25 mouse cellular contexts compared by ENCODE assay signal in the genomic region with DNA sequence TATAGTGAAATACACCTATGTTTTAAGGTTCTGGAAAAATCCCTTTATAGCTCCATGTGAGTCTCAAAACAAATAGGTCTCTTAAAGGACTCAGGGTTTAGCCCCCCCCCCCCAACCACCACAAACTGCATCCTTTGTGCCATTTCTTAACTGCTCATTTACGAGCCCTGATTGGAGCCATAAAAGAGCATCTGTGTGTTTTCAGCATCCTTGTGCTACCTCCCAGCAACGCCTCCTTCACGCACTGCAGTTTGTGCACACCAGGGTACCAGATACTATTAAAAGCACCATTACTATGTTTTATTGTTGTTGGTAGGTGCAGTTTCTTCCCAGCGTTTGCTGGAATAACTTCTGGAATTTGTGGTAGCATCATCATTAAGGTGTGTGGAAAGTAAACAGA. TPM values are rescaled to one million over a fixed set of nuclear protein-coding genes. Genes with fewer than 3 reads are reported as not detected.
DNase-seq lines count a peak whose midpoint lies in the region; ATAC-seq lines count a peak whose summit lies in the region.
"Had no signal": no experiment of that assay in that cellular context is flagged by ENCODE, and none has a peak within 500 bp of the region (broad histone marks: within the 10 kb centered on the region; RNA-seq: fewer than 3 reads in every experiment).

No protein-coding gene starts in this region.

- peak; percentile 42 for DNase-seq in hindlimb bud, embryonic 11.5 days (ENCODE audit: extremely low spot score, low read depth, low spot score)
- no peak for DNase-seq in left cerebral cortex, adult 18-20 months (ENCODE audit: low spot score in 2 of 2)
- DNase-seq in Muller cell, postnatal 12 days (ENCODE audit: inconsistent ontology term), result no peak
- DNase-seq: adrenal gland, adult 2 months; adrenal gland, postnatal 14 days; cerebellum, adult 11 months; cerebellum, adult 2 months; cerebellum, adult 9-11 months; cerebellum, postnatal 25 days; gastrocnemius, postnatal 10 days; gastrocnemius, postnatal 36 days; heart, adult 2 months had no signal

- no peak overlapping the region for H3K4me2 ChIP-seq in hindbrain, embryonic 13.5 days
- no peak overlapping the region for H3K4me2 ChIP-seq in hindbrain, embryonic 16.5 days (ENCODE audit: low read length)
- no peak overlapping the region for H3K4me2 ChIP-seq in limb, embryonic 12.5 days
- peak overlapping the region; percentile 6; the same call in 1 of the 2 replicates for H3K4me2 ChIP-seq in neural tube, embryonic 15.5 days
- H3K4me2 ChIP-seq in heart, embryonic 11.5 days, result no peak overlapping the region
- H3K4me2 ChIP-seq: embryonic facial prominence, embryonic 13.5 days; forebrain, embryonic 12.5 days; forebrain, embryonic 15.5 days; hindbrain, embryonic 12.5 days had no signal

- no peak overlapping the region for H3K4me3 ChIP-seq in hindbrain, embryonic 13.5 days
- H3K4me3 ChIP-seq in hindbrain, embryonic 16.5 days (ENCODE audit: low read length), result no peak overlapping the region
- H3K4me3 ChIP-seq in limb, embryonic 12.5 days (replicated peaks), result no peak overlapping the region
- no peak overlapping the region for H3K4me3 ChIP-seq in neural tube, embryonic 15.5 days (replicated peaks)
- H3K4me3 ChIP-seq in heart, embryonic 11.5 days (ENCODE audit: low read depth, low read length), result no peak overlapping the region
- H3K4me3 ChIP-seq: embryonic facial prominence, embryonic 13.5 days; erythroblast, embryonic 14.5 days; forebrain, embryonic 12.5 days; forebrain, embryonic 15.5 days; heart, adult 2 months; heart, embryonic 10.5 days; hindbrain, embryonic 12.5 days had no signal

- no peak overlapping the region for H3K9ac ChIP-seq in hindbrain, embryonic 13.5 days
- no peak overlapping the region for H3K9ac ChIP-seq in hindbrain, embryonic 16.5 days (ENCODE audit: low read depth, low read length)
- no peak overlapping the region for H3K9ac ChIP-seq in limb, embryonic 12.5 days (replicated peaks)
- no peak overlapping the region for H3K9ac ChIP-seq in neural tube, embryonic 15.5 days (replicated peaks)
- no peak overlapping the region for H3K9ac ChIP-seq in heart, embryonic 11.5 days (ENCODE audit: low read depth, low read length)
- H3K9ac ChIP-seq: embryonic facial prominence, embryonic 13.5 days; forebrain, embryonic 12.5 days; forebrain, embryonic 15.5 days; hindbrain, embryonic 12.5 days had no signal

- ATAC-seq in hindbrain, embryonic 13.5 days (ENCODE audit: low FRiP score), result 0 out of 2 replicates have a peak, but pooled peaks have one; percentile 27
- ATAC-seq in hindbrain, embryonic 16.5 days, result no peak
- no peak for ATAC-seq in limb, embryonic 12.5 days (ENCODE audit: insufficient number of reproducible peaks, insufficient read depth, low FRiP score, low TSS enrichment, low read depth)
- ATAC-seq in neural tube, embryonic 15.5 days (ENCODE audit: low FRiP score), result peak; percentile 38; the same call in 1 of the 2 replicates
- ATAC-seq in heart, embryonic 11.5 days (replicated peaks; ENCODE audit: insufficient number of reproducible peaks, low FRiP score, low TSS enrichment), result no peak
- ATAC-seq: forebrain, embryonic 15.5 days; hindbrain, postnatal 0 days; Patski had no signal

- 0 out of 2 replicates have a peak, but pooled peaks cover 7% of the 10 kb centered on the region for H3K9me3 ChIP-seq in hindbrain, embryonic 13.5 days
- H3K9me3 ChIP-seq in hindbrain, embryonic 16.5 days (ENCODE audit: control insufficient read depth, low read length), result peaks cover 5% of the 10 kb centered on the region
- H3K9me3 ChIP-seq in limb, embryonic 12.5 days, result peaks cover 9% of the 10 kb centered on the region; the same call in 1 of the 2 replicates
- H3K9me3 ChIP-seq in neural tube, embryonic 15.5 days (replicated peaks), result peaks cover 7% of the 10 kb centered on the region
- peaks cover 4% of the 10 kb centered on the region; the same call in 1 of the 2 replicates for H3K9me3 ChIP-seq in heart, embryonic 11.5 days (replicated peaks; ENCODE audit: control insufficient read depth, low read length)
- H3K9me3 ChIP-seq: heart, embryonic 10.5 days had no signal

- 58% methylated on average over 4 of the region's 4 CpGs for WGBS in hindbrain, embryonic 13.5 days
- WGBS in hindbrain, embryonic 16.5 days, result 54% methylated on average over 4 of the region's 4 CpGs
- WGBS in limb, embryonic 12.5 days, result 13% methylated on average over 4 of the region's 4 CpGs
- 9% methylated on average over 4 of the region's 4 CpGs for WGBS in neural tube, embryonic 15.5 days
- WGBS in heart, embryonic 11.5 days (ENCODE audit: insufficient replicate concordance), result 78% methylated on average over 4 of the region's 4 CpGs

- no peak overlapping the region for H3K27ac ChIP-seq in hindbrain, embryonic 13.5 days
- H3K27ac ChIP-seq in hindbrain, embryonic 16.5 days (ENCODE audit: low read depth, low read length), result no peak overlapping the region
- peak overlapping the region; percentile 77 for H3K27ac ChIP-seq in limb, embryonic 12.5 days
- peak overlapping the region; percentile 52; the same call in 1 of the 2 replicates for H3K27ac ChIP-seq in neural tube, embryonic 15.5 days (replicated peaks)
- H3K27ac ChIP-seq in heart, embryonic 11.5 days (ENCODE audit: low read depth, low read length), result no peak overlapping the region
- H3K27ac ChIP-seq: forebrain, embryonic 12.5 days; forebrain, embryonic 15.5 days; heart, adult 2 months; heart, embryonic 10.5 days; hindbrain, embryonic 12.5 days; hindbrain, postnatal 0 days had no signal

- H3K4me1 ChIP-seq in hindbrain, embryonic 13.5 days (replicated peaks), result peaks cover 46% of the 10 kb centered on the region
- H3K4me1 ChIP-seq in hindbrain, embryonic 16.5 days (ENCODE audit: control insufficient read depth, insufficient read depth, low read depth, low read length), result peaks cover 5% of the 10 kb centered on the region
- peaks cover 81% of the 10 kb centered on the region for H3K4me1 ChIP-seq in limb, embryonic 12.5 days (replicated peaks)
- peaks cover 53% of the 10 kb centered on the region for H3K4me1 ChIP-seq in neural tube, embryonic 15.5 days
- H3K4me1 ChIP-seq in heart, embryonic 11.5 days (ENCODE audit: control insufficient read depth, insufficient read depth, low read length), result peaks cover 16% of the 10 kb centered on the region; the same call in 1 of the 2 replicates

- H3K27me3 ChIP-seq in hindbrain, embryonic 13.5 days, result no peaks in the 10 kb centered on the region
- H3K27me3 ChIP-seq in hindbrain, embryonic 16.5 days (replicated peaks; ENCODE audit: control insufficient read depth, insufficient read depth, low read length), result no peaks in the 10 kb centered on the region
- no peaks in the 10 kb centered on the region for H3K27me3 ChIP-seq in limb, embryonic 12.5 days
- no peaks in the 10 kb centered on the region for H3K27me3 ChIP-seq in neural tube, embryonic 15.5 days (replicated peaks)
- H3K27me3 ChIP-seq in heart, embryonic 11.5 days (ENCODE audit: control insufficient read depth, insufficient read depth, low read length), result no peaks in the 10 kb centered on the region
- H3K27me3 ChIP-seq: embryonic facial prominence, embryonic 13.5 days; forebrain, embryonic 15.5 days; hindbrain, embryonic 12.5 days; Patski had no signal

- peaks cover 5% of the 10 kb centered on the region; the same call in 1 of the 2 replicates for H3K36me3 ChIP-seq in hindbrain, embryonic 13.5 days
- no peaks in the 10 kb centered on the region for H3K36me3 ChIP-seq in hindbrain, embryonic 16.5 days (ENCODE audit: control insufficient read depth, insufficient read depth, low read length)
- peaks cover 10% of the 10 kb centered on the region for H3K36me3 ChIP-seq in limb, embryonic 12.5 days
- no peaks in the 10 kb centered on the region for H3K36me3 ChIP-seq in neural tube, embryonic 15.5 days
- H3K36me3 ChIP-seq in heart, embryonic 11.5 days (ENCODE audit: control insufficient read depth, insufficient read depth, low read length), result no peaks in the 10 kb centered on the region
- H3K36me3 ChIP-seq: forebrain, embryonic 12.5 days; forebrain, embryonic 15.5 days; hindbrain, embryonic 12.5 days had no signal

RNA-seq across cellular contexts. Expression of gene Kif26b, which starts 42.1 kb away (rescaled TPM):
- 8.7 and 9.3 TPM in 2 replicates for polyA plus RNA-seq in hindbrain, embryonic 13.5 days (2015; fragmentation: Nextera tagmentation; extraction: Ambion mirVana)
- 8.6 and 8.7 TPM in 2 replicates for polyA plus RNA-seq in hindbrain, embryonic 16.5 days (2015; fragmentation: Nextera tagmentation; extraction: Ambion mirVana)
- polyA plus RNA-seq in limb, embryonic 12.5 days (2016; fragmentation: Nextera tagmentation; extraction: Ambion mirVana), result 32.0 and 33.2 TPM in 2 replicates
- 10.6 and 11.1 TPM in 2 replicates for polyA plus RNA-seq in neural tube, embryonic 15.5 days (2015; fragmentation: Nextera tagmentation; extraction: Ambion mirVana)
- polyA plus RNA-seq in heart, embryonic 11.5 days (2014; fragmentation: Nextera tagmentation; extraction: Ambion mirVana), result 16.4 and 18.9 TPM in 2 replicates
- total RNA-seq in left cerebral cortex, adult 18-20 months (2021), result 1 to 10 TPM; 8.6 to 9.0 TPM
- polyA plus RNA-seq: erythroblast, embryonic 14.5 days had no signal

Comparison
In these comparisons a context has a peak if more than half of its experiments do, and no peak if none do; other contexts are left out.
1. ATAC-seq: peak in hindbrain, embryonic 13.5 days (single experiment) and neural tube, embryonic 15.5 days (single experiment); none in hindbrain, embryonic 16.5 days (single experiment), limb, embryonic 12.5 days (single experiment) and heart, embryonic 11.5 days (single experiment).
2. H3K27ac ChIP-seq: peak in limb, embryonic 12.5 days (single experiment) and neural tube, embryonic 15.5 days (single experiment); none in hindbrain, embryonic 13.5 days (single experiment), hindbrain, embryonic 16.5 days (single experiment) and heart, embryonic 11.5 days (single experiment).